Mouse (Mus musculus) intestine, embryonic 16.5 days (tissue): ENCODE results near the gene Gm28635. TPM values are rescaled to one million over a fixed set of nuclear protein-coding genes. Genes with fewer than 3 reads are reported as not detected.

Source experiments
- ATAC-seq: fragments of 200-750 bp; cut with Nextera tagmentation; 2 replicates; pipeline ENCODE4 v1.8.0; 2017; ENCODE audit warnings: moderate TSS enrichment, moderate library complexity
- H3K27ac ChIP-seq: fragments of 300-500 bp; sonication (generic); 2 replicates; pipeline ENCODE4 v1.5.1; 2014; ENCODE audit warnings: mild to moderate bottlenecking, low read length
- H3K27me3 ChIP-seq: fragments of 300-500 bp; sonication (generic); replicated peaks from 2 replicates; pipeline ENCODE4 v1.6.1; 2014; ENCODE audit warnings: low read length, control low read depth, mixed read lengths; ENCODE audit not compliant: control insufficient read depth, insufficient read depth
- H3K36me3 ChIP-seq: fragments of 300-500 bp; sonication (generic); 2 replicates; pipeline ENCODE4 v1.6.1; 2014; ENCODE audit warnings: low read length, control low read depth; ENCODE audit not compliant: control insufficient read depth, insufficient read depth
- H3K4me1 ChIP-seq: fragments of 300-500 bp; sonication (generic); 2 replicates; pipeline ENCODE4 v1.6.1; 2014; ENCODE audit warnings: low read length, control low read depth, mixed read lengths; ENCODE audit not compliant: control insufficient read depth, insufficient read depth
- H3K4me2 ChIP-seq: fragments of 300-500 bp; sonication (generic); 2 replicates; pipeline ENCODE4 v1.6.1; 2014; ENCODE audit warnings: low read depth, low read length, control low read depth
- H3K4me3 ChIP-seq: fragments of 300-500 bp; sonication (generic); 2 replicates; pipeline ENCODE4 v1.5.1; 2014; ENCODE audit warnings: mild to moderate bottlenecking, low read length
- H3K9ac ChIP-seq: fragments of 300-500 bp; sonication (generic); 2 replicates; pipeline ENCODE4 v1.6.1; 2014; ENCODE audit warnings: low read depth, low read length
- H3K9me3 ChIP-seq: fragments of 300-500 bp; sonication (generic); 2 replicates; pipeline ENCODE4 v1.6.1; 2016; ENCODE audit warnings: low read length, control low read depth; ENCODE audit not compliant: control insufficient read depth
- WGBS: fragments of 180-500 bp; shearing (Covaris S2); extraction: QIAGEN DNeasy Blood & Tissue Kit; methylation state at CpG from one replicate; pipeline ENCODE4 v1.1.7; 2014; 5-methylcytosine and 5-hydroxymethylcytosine counted together
- polyA plus RNA-seq: library from polyadenylated mRNA; unstranded; fragments of >200 nt; fragmentation: Nextera tagmentation; extraction: Ambion mirVana; gene quantifications from 2 replicates; pipeline ENCODE4 v1.2.1, GENCODE M21; 2015

The Gm28635 gene
- polyA plus RNA-seq, 1 experiment from 2014 or later = not detected

DNA sequence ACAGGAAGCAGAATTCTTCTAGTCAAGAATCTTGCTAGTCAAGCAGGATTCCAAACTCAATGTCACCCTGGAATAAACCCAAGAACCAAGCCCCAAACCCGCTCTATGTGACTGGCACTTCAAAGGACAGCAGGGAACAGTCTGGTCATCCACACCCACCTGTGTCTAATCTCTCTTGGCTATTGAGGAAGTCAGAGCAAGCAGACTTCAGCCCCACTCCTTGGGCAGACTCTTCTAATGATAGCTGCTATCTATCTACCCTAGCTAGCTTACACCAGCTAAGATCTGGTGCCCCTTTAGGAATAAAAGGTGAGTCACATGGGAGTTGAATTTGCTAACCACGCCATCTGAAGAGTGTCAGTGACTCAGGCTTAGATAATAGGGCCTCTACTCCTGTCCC is 58.9 kb downstream of the Gm28635 start:
- H3K36me3 ChIP-seq = peaks cover 7% of the 10 kb centered on the region
- WGBS = 65% methylated on average over 2 of the region's 2 CpGs
- peaks cover 24% of the 10 kb centered on the region for H3K4me1 ChIP-seq
- no peaks in the 10 kb centered on the region for H3K9me3 ChIP-seq
- peak overlapping the region; percentile 65 for H3K27ac ChIP-seq
- H3K9ac ChIP-seq = no peak overlapping the region
- no peaks in the 10 kb centered on the region for H3K27me3 ChIP-seq
- H3K4me3 ChIP-seq = no peak overlapping the region
- ATAC-seq = peak; percentile 98
- H3K4me2 ChIP-seq = no peak overlapping the region

- no peaks in the 10 kb centered on the region for H3K27me3 ChIP-seq
- no peak overlapping the region for H3K4me2 ChIP-seq
- no peak overlapping the region for H3K9ac ChIP-seq
- peaks cover 10% of the 10 kb centered on the region for H3K36me3 ChIP-seq
- H3K9me3 ChIP-seq = no peaks in the 10 kb centered on the region
- peak overlapping the region; percentile 60; the same call in 1 of the 2 replicates for H3K27ac ChIP-seq
- H3K4me3 ChIP-seq = no peak overlapping the region
- 0 out of 2 replicates have a peak, but pooled peaks have one; percentile 20 for ATAC-seq
- WGBS = 69% methylated on average over 3 of the region's 3 CpGs
- peaks cover 16% of the 10 kb centered on the region for H3K4me1 ChIP-seq
Observed at GRCm38 (mm10) chr2:84617637-84618515, 60.0 kb downstream of the Gm28635 start.

DNA sequence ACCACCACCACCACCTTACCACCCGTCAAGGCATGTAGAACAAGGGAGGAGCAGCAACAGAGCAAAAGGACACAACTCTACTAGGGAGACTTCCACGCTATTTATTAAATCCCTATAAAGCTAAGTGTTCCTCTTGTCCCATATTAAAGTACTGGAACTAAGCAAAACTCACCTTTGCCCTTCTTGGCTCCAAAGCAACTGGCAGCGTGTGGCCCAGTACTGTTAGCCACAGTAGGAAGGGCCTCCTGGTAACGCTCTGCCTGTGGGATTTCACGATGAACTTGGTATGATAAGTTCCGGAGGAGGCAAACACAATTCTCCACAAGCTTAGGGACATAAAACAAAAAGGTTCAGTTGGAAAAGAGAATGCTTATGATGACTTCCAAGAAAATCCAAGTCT is 65.1 kb downstream of the Gm28635 start:
- no peaks in the 10 kb centered on the region for H3K9me3 ChIP-seq
- peaks cover 21% of the 10 kb centered on the region for H3K36me3 ChIP-seq
- H3K9ac ChIP-seq = no peak overlapping the region
- H3K4me1 ChIP-seq = no peaks in the 10 kb centered on the region
- H3K27ac ChIP-seq = no peak overlapping the region
- no peak for ATAC-seq
- no peak overlapping the region for H3K4me3 ChIP-seq
- no peak overlapping the region for H3K4me2 ChIP-seq
- WGBS = 91% methylated on average over 6 of the region's 6 CpGs
- H3K27me3 ChIP-seq = no peaks in the 10 kb centered on the region

- no peak for ATAC-seq
- Histone ChIP-seq H3K27ac (no peak overlapping the region), H3K9me3 (no peaks in the 10 kb centered on the region), H3K4me3 (no peak overlapping the region), H3K4me2 (no peak overlapping the region), H3K9ac (no peak overlapping the region), H3K4me1 (no peaks in the 10 kb centered on the region), H3K27me3 (no peaks in the 10 kb centered on the region), H3K36me3 (peaks cover 20% of the 10 kb centered on the region)
- WGBS = 82% methylated on average over 1 of the region's 1 CpGs
Observed at GRCm38 (mm10) chr2:84607842-84608241, 70.0 kb downstream of the Gm28635 start.

DNA sequence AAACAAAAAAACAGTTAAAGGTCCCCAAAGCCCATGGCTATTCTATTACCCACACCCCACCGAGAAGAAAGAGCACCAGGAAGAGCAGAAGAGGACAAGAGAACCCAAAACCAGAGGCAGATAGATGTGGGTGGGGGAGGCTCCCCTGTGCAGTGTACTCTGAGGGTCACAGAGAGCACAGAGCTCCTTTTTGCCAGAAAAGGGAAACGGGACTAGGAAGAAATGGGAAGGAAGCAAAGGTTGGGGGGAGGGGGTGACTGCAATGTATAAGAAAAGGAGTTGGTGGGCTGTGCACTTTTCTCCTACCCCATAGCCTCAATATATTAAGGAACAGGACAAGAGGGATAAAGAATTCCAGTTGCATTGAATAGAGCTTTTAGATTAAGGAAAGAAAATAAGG is 76.9 kb downstream of the Gm28635 start:
- peaks cover 18% of the 10 kb centered on the region for H3K36me3 ChIP-seq
- H3K9me3 ChIP-seq = no peaks in the 10 kb centered on the region
- no peak overlapping the region for H3K4me2 ChIP-seq
- no peaks in the 10 kb centered on the region for H3K27me3 ChIP-seq
- H3K27ac ChIP-seq = no peak overlapping the region
- ATAC-seq = no peak
- peaks cover 3% of the 10 kb centered on the region; the same call in 1 of the 2 replicates for H3K4me1 ChIP-seq
- WGBS = 60% methylated on average over 2 of the region's 2 CpGs
- H3K4me3 ChIP-seq = no peak overlapping the region
- no peak overlapping the region for H3K9ac ChIP-seq

- no peak overlapping the region for H3K4me2 ChIP-seq
- H3K9ac ChIP-seq = no peak overlapping the region
- WGBS = 86% methylated on average over 6 of the region's 6 CpGs
- peaks cover 3% of the 10 kb centered on the region; the same call in 1 of the 2 replicates for H3K4me1 ChIP-seq
- H3K9me3 ChIP-seq = no peaks in the 10 kb centered on the region
- no peaks in the 10 kb centered on the region for H3K27me3 ChIP-seq
- no peak overlapping the region for H3K4me3 ChIP-seq
- H3K36me3 ChIP-seq = peaks cover 17% of the 10 kb centered on the region
- H3K27ac ChIP-seq = no peak overlapping the region
- peak; percentile 39; the same call in 1 of the 2 replicates for ATAC-seq
Observed at GRCm38 (mm10) chr2:84599270-84599888, 78.5 kb downstream of the Gm28635 start.

- H3K36me3 ChIP-seq = peaks cover 9% of the 10 kb centered on the region
- H3K4me2 ChIP-seq = no peak overlapping the region
- H3K27ac ChIP-seq = no peak overlapping the region
- 95% methylated on average over 1 of the region's 1 CpGs for WGBS
- H3K4me3 ChIP-seq = no peak overlapping the region
- H3K9ac ChIP-seq = no peak overlapping the region
- H3K4me1 ChIP-seq = peaks cover 3% of the 10 kb centered on the region; the same call in 1 of the 2 replicates
- H3K27me3 ChIP-seq = no peaks in the 10 kb centered on the region
- no peaks in the 10 kb centered on the region for H3K9me3 ChIP-seq
- ATAC-seq = no peak
Observed at GRCm38 (mm10) chr2:84597123-84597522, 80.7 kb downstream of the Gm28635 start.

GRCm38 (mm10) chr2:84592801-84593200 is 85.0 kb downstream of the Gm28635 start:
- 95% methylated on average over 8 of the region's 8 CpGs for WGBS
- peaks cover 4% of the 10 kb centered on the region; the same call in 1 of the 2 replicates for H3K9me3 ChIP-seq
- no peak overlapping the region for H3K27ac ChIP-seq
- H3K4me3 ChIP-seq = no peak overlapping the region
- H3K36me3 ChIP-seq = no peaks in the 10 kb centered on the region; the same call in 1 of the 2 replicates
- ATAC-seq = no peak
- no peak overlapping the region for H3K9ac ChIP-seq
- no peaks in the 10 kb centered on the region for H3K27me3 ChIP-seq
- H3K4me1 ChIP-seq = no peaks in the 10 kb centered on the region
- H3K4me2 ChIP-seq = no peak overlapping the region

GRCm38 (mm10) chr2:84585700-84586099 is 92.1 kb downstream of the Gm28635 start:
- H3K27me3 ChIP-seq = no peaks in the 10 kb centered on the region
- no peak overlapping the region for H3K4me2 ChIP-seq
- H3K4me1 ChIP-seq = no peaks in the 10 kb centered on the region
- WGBS = 92% methylated on average over 8 of the region's 8 CpGs
- ATAC-seq = no peak
- H3K27ac ChIP-seq = no peak overlapping the region
- no peak overlapping the region for H3K9ac ChIP-seq
- H3K9me3 ChIP-seq = peaks cover 4% of the 10 kb centered on the region; the same call in 1 of the 2 replicates
- no peaks in the 10 kb centered on the region; the same call in 1 of the 2 replicates for H3K36me3 ChIP-seq
- no peak overlapping the region for H3K4me3 ChIP-seq
